Mouse (Mus musculus) left cerebral cortex, postnatal 25 days (tissue): ENCODE data around the gene Nova2. TPM values are rescaled to one million over a fixed set of nuclear protein-coding genes. Genes with fewer than 3 reads are reported as not detected.

ENCODE experiments used
- DNase-seq, 2 experiments: peaks; one replicate each; pipeline ENCODE4 v3.0.0; 2022; ENCODE audit warnings: low spot score in 2 of 2, mixed read lengths in 1 of 2
- intact Hi-C: fragments of 180-260 bp; cut with DNase I; formaldehyde crosslinking; loops from one replicate; pipeline ENCODE4 v1.15.1; 2025
- total RNA-seq, 2 experiments: library from RNA; stranded (reverse); gene quantifications; 2 replicates each; pipeline ENCODE4 v1.2.3; 2021

The Nova2 gene
- total RNA-seq, 2 experiments from 2014 or later: 78.2 to 84.6 TPM

- DNase-seq: peak; percentile 88 to 97
- intact Hi-C loops: loop anchor here (5.0 kb wide), 1 partner anchor 794 kb away; the partner anchor contains the start of gene Tomm40
Measured at GRCm38 (mm10) chr7:18922807-18923206, 2.9 kb upstream of the Nova2 start.

GRCm38 (mm10) chr7:18923267-18923666 lies 2.4 kb upstream of the Nova2 start:
- DNase-seq: no peak
- intact Hi-C loops: loop anchor here (5.0 kb wide), 1 partner anchor 794 kb away; the partner anchor contains the start of gene Tomm40

GRCm38 (mm10) chr7:18923711-18924191 lies 1.9 kb upstream of the Nova2 start:
- intact Hi-C loops: loop anchor here (2.0 to 5.0 kb wide), 3 partner anchors 19 to 794 kb away; partner anchors contain the start of genes Mypop and Tomm40
- DNase-seq: peak; percentile 58 to 72

GRCm38 (mm10) chr7:18924321-18924720 lies 1.4 kb upstream of the Nova2 start:
- DNase-seq: peak in 1 of 2 experiments; percentile 45
- intact Hi-C loops: loop anchor here (2.0 to 5.0 kb wide), 3 partner anchors 18 to 793 kb away; partner anchors contain the start of genes Mypop and Tomm40

- peak; percentile 40 to 44 for DNase-seq
- intact Hi-C loops: no loop called here
Measured at GRCm38 (mm10) chr7:18926041-18926790, 528 bp downstream of the Nova2 start.

GRCm38 (mm10) chr7:18926911-18927310 lies 1.2 kb downstream of the Nova2 start:
- peak in 1 of 2 experiments; percentile 22 for DNase-seq
- intact Hi-C loops: no loop called here

- intact Hi-C loops: no loop called here
- DNase-seq: peak in 1 of 2 experiments; percentile 23
Measured at GRCm38 (mm10) chr7:18927759-18928158, 2.1 kb downstream of the Nova2 start.

GRCm38 (mm10) chr7:18942376-18942775 lies 16.7 kb downstream of the Nova2 start:
- peak in 1 of 2 experiments; percentile 86 for DNase-seq
- intact Hi-C loops: loop anchor here (2.0 kb wide), 2 partner anchors 14 to 18 kb away; partner anchors contain the start of gene Nova2

- intact Hi-C loops: loop anchor here (2.0 kb wide), 2 partner anchors 14 to 18 kb away; partner anchors contain the start of gene Nova2
- no peak for DNase-seq
Measured at GRCm38 (mm10) chr7:18942815-18943214, 17.1 kb downstream of the Nova2 start.

- intact Hi-C loops: no loop called here
- no peak for DNase-seq
Measured at GRCm38 (mm10) chr7:18948151-18948550, 22.5 kb downstream of the Nova2 start.

- peak in 1 of 2 experiments; percentile 65 for DNase-seq
- intact Hi-C loops: no loop called here
Measured at GRCm38 (mm10) chr7:18949781-18950522, 24.3 kb downstream of the Nova2 start.

- intact Hi-C loops: no loop called here
- no peak for DNase-seq
Measured at GRCm38 (mm10) chr7:18950523-18951315, 25.0 kb downstream of the Nova2 start.

GRCm38 (mm10) chr7:18951397-18951796 lies 25.7 kb downstream of the Nova2 start:
- no peak for DNase-seq
- intact Hi-C loops: no loop called here

GRCm38 (mm10) chr7:18957569-18958383 lies 32.1 kb downstream of the Nova2 start:
- peak; percentile 65 for DNase-seq
- intact Hi-C loops: loop anchor here (1.0 to 2.0 kb wide), 3 partner anchors 15 to 63 kb away; partner anchors contain the start of gene Nova2

- no peak for DNase-seq
- intact Hi-C loops: loop anchor here (2.0 kb wide), 1 partner anchor 64 kb away; no protein-coding TSS in a partner anchor
Measured at GRCm38 (mm10) chr7:18958384-18958766, 32.7 kb downstream of the Nova2 start.

- no peak for DNase-seq
- intact Hi-C loops: loop anchor here (2.0 kb wide), 1 partner anchor 65 kb away; no protein-coding TSS in a partner anchor
Measured at GRCm38 (mm10) chr7:18959446-18959845, 33.8 kb downstream of the Nova2 start.

GRCm38 (mm10) chr7:18962171-18962792 lies 36.6 kb downstream of the Nova2 start:
- intact Hi-C loops: no loop called here
- DNase-seq: no peak

- DNase-seq: no peak
- intact Hi-C loops: no loop called here
Measured at GRCm38 (mm10) chr7:18962795-18963194, 37.1 kb downstream of the Nova2 start.
